Mouse (Mus musculus) retina, adult 2 months (tissue): ENCODE data around the gene Zfp938.
A peak's percentile ranks its signal among the peaks of the same experiment; 100 is the strongest.

Source experiments
- DNase-seq: peaks from one replicate; pipeline ENCODE4 v3.0.0-alpha.2; 2012; ENCODE audit warnings: low read depth, low spot score

The Zfp938 gene

GRCm38 (mm10) chr10:82240742-82241400 is at the start of gene Zfp938:
Gene Zfp938, minus strand, starts transcription at chr10:82241280.
- peak; percentile 86 for DNase-seq

- DNase-seq, result no peak
Measured at GRCm38 (mm10) chr10:82257331-82257730, 16.3 kb upstream of the Zfp938 start.

- no peak for DNase-seq
Measured at GRCm38 (mm10) chr10:82245021-82245420, 3.9 kb upstream of the Zfp938 start.

GRCm38 (mm10) chr10:82241401-82241788 is 315 bp upstream of the Zfp938 start:
- no peak for DNase-seq

- peak; percentile 85 for DNase-seq
Measured at GRCm38 (mm10) chr10:82178257-82179064, 62.6 kb downstream of the Zfp938 start.
